Mouse (Mus musculus) erythroblast, embryonic 14.5 days (primary cell): Measurements from ENCODE around the gene BC055324.

Experiments used
- GATA1 ChIP-seq: IDR thresholded peaks from 2 replicates; pipeline ENCODE4 v1.6.1; 2012; ENCODE audit warnings: low read length, inconsistent platforms, mixed read lengths
- TAL1 ChIP-seq: IDR thresholded peaks from 3 replicates; pipeline ENCODE4 v1.6.1; 2012; ENCODE audit warnings: low read length, inconsistent platforms, mixed read lengths

DNA sequence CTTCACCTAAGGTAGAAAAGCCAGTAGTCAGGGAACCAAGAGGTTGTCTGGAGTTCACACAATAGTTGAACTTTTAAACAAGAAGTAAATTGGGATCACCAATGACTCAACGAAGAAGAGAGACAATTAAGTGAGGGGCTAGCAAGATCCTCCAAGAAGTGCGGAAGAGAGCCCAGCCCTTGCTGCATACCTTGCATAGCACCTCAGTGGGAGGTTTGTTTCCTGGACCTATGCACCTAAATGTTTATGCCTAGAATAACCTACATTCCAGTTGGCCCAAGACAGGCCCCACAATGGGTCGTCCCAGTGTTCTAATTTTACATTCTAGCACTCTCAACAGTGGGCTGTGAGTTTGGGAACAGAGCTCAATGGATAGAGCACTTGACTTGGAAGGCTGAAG is 9.7 kb upstream of the BC055324 start:
- TF ChIP-seq GATA1, result no peak
- TF ChIP-seq TAL1, result no peak
